Mouse (Mus musculus) left cerebral cortex, postnatal 14 days (tissue): ENCODE measurements around the gene Pi4k2a. TPM values are rescaled to one million over a fixed set of nuclear protein-coding genes. Genes with fewer than 3 reads are reported as not detected.
"Not testable (repeated sequence)": the region's sequence is repeated elsewhere in the genome, so short reads cannot be mapped to it uniquely, and the experiment has no call there.

Experiments used
- DNase-seq, 2 experiments: peaks; one replicate each; pipeline ENCODE4 v3.0.0; 2021 to 2022; ENCODE audit warnings: low spot score in 2 of 2, mixed read lengths in 1 of 2
- intact Hi-C: fragments of 180-260 bp; cut with DNase I; formaldehyde crosslinking; loops from one replicate; pipeline ENCODE4 v1.15.1; 2025
- total RNA-seq, 2 experiments: library from RNA; stranded (reverse); gene quantifications; 2 replicates each; pipeline ENCODE4 v1.2.3; 2021

Pi4k2a gene
- total RNA-seq, 2 experiments from 2014 or later, result 52.3 to 54.5 TPM

DNA sequence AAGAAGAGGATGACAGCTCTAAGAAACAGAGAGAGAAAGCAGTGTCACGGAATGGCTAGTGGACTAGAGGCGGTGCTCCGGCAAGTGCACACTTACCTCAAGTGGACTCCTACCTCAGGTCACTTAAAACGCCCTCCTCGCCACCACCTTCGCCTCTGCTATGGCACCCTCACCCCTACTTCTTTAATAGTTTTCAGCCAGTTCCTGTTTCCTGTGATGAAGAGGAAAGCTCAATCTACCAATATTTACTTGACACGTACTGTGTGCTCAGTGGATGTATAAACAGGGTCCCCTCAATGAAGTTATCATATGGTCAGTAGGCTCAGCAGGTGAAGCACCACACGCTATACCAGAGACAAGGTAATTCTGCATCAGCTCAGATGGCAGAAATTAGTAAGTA, 11.7 kb upstream of the Pi4k2a start:
- DNase-seq, result no peak
- intact Hi-C loops, result no loop called here

DNA sequence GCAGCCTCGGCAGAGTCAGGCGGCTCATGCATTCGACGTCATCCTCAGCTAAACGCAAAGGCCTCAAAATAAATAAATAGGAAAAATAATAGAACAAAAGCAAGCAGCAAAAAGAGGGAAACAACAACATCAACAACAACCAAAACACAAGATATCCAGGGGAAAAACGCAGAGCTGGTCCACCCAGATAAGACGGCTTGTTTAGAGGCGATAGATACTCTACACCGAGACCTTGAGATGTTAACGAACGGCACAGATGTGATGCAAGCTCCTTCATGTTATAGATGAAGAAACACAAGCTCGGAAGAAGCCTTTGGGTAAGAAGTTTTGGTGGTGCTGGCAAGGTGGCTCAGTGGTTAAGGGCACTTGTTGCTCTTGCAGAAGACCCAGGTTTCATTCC, 11.3 kb upstream of the Pi4k2a start:
- intact Hi-C loops, result no loop called here

DNA sequence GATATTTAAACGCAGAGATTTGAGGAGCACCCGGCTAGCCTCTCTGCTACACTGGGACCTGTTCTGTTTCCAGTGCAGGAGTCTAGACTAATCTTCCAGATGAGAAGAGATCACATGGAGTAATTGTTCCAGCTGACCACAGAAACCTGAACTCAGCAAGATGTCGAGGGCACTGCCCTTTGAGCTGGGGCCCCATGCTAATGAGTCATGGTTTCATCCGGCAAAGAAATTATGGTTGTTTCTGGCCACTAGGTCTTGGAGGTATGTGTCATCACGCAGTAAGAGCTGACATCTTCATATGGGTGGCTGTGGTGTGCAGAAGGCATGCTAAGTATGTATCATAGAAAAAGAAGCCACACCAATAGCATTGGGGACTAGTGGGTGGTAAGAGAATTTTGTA, 10.3 kb upstream of the Pi4k2a start:
- intact Hi-C loops, result no loop called here
- DNase-seq, result no peak

More for the DNA sequence above, 11.3 kb upstream of the Pi4k2a start:
- DNase-seq, result no peak

DNA sequence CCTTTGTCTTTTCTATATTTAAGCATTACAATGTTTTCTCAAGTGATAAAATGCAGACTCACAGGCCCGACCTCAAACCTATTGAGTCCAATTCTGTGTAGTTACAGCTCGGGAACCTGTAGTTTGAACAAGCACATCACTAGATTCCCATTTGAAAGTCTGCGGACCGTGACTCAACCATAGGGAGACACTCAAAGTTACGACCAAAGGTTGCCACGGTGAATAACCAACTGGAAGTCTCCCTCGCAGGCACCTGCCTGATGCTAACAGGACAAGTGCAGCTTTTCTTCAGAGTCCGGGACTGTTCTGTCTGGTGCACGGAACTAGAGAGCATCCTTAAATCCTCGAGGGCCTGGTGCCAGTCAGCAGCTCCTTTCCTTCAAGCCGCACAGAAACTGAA, 9.8 kb upstream of the Pi4k2a start:
- intact Hi-C loops, result no loop called here
- DNase-seq, result no peak

DNA sequence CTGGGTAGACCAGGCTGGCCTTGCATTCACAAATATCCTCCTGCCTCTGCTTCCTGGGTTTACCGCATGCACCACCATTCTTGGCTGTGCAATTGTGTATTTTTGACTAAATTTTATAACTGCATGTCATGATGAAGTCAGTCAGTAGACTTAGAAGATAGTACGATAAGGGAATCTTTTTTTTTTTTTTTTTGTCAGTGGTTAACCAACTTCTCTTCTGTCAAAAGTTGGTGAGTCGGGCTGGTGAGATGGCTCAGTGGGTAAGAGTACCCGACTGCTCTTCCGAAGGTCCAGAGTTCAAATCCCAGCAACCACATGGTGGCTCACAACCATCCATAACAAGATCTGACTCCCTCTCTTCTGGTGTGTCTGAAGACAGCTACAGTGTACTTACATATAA, 8.7 kb upstream of the Pi4k2a start:
- intact Hi-C loops, result not testable (repeated sequence)

DNA sequence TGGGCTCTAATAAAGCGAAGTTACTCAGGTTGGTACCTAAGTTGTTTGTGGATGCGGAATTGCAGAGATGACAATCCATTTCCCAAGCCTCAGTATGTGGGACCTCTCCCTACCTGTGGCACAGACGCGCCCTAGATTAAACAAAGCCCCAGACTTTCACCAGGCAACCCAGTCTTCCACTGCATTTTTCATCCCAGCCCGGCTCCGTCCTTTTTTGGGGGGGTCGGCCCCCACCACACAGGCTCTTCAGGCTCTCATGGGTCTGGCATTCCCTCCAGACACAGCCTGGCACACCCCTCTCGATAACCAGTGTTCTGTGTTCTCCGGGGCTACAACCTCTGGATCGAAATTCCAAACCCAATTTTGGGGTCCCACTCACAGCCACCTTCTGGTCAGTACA, 4.6 kb upstream of the Pi4k2a start:
- intact Hi-C loops, result no loop called here
- DNase-seq, result peak in 1 of 2 experiments; percentile 13

More for the DNA sequence above, 8.7 kb upstream of the Pi4k2a start:
- DNase-seq, result not testable (repeated sequence)

DNA sequence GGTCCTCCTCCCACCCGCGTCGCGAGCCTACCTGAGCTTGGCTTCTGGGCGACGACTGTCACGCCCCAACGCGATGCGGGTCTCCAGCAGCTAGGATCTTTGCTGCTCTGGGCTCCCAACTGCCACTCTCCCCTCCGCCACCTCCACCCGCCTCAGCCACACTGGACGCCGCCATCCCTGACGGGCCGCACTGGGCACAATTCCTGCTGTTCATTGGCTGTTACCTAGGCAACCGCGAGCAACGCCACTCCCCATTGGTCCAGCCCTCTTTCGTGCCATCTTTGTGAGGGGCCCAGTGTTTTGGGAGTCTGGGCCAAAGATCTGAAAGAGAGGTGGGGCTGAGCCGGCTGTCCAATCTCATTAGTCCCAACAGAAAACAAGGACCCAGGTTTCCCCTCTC, 4.1 kb upstream of the Pi4k2a start, which contains the start of gene Morn4:
Gene Morn4 (minus strand): TSS at position 192 of the 400 bp plus-strand sequence.
- intact Hi-C loops, result no loop called here
- DNase-seq, result peak; percentile 94 to 95

DNA sequence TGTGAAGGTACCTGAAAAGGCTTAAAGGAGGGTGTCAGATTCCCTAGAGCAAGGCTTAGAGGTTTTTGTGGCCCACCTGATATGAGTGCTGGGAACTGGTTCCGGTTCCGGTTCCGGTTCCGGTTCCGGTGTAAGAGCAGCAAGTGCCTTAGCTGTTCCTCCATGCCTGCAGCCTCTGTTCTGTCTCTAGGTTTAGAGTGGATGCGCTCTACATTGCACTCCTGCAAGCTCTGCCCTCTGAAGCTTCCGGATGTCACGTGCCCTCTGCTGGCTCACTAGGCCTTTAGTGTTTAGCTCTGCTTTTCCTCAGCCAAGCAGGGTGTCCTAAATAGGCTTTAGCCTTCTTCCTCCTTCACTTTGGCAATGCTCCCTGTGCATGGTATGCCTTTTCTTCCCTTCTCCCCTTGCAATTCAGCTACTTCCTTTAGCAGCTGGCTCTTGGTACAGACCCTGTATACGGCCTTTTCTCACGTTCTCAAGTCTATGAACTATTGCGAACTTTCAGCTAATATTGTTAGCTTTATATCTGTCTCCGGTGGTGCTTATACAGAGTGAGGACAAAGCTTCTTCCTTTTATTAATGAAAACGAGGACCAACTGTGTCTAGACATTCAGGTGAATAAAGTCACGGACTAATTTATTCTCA, 1.0 kb upstream of the Pi4k2a start:
- intact Hi-C loops, result no loop called here
- DNase-seq, result peak; percentile 46 to 66

DNA sequence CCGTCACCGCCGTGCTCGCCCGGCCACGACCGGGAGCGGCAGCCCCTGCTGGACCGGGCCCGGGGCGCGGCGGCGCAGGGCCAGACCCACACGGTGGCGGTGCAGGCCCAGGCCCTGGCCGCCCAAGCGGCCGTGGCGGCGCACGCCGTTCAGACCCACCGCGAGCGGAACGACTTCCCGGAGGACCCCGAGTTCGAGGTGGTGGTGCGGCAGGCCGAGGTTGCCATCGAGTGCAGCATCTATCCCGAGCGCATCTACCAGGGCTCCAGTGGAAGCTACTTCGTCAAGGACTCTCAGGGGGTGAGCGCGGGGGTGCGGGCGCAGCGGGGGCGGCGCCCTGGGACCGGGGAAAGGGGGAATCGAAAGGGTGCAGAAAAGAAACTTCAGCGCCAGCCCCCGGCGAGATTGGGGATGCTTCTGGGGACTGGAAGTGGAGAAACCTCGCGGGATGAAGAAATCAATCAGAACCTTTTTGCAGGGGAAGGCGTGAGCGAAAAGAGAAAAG, 419 bp downstream of the Pi4k2a start:
- intact Hi-C loops, result loop anchor here (2.0 to 5.0 kb wide), 2 partner anchors 38 to 77 kb away; partner anchors contain the start of gene Avpi1
- DNase-seq, result peak; percentile 24 to 26

DNA sequence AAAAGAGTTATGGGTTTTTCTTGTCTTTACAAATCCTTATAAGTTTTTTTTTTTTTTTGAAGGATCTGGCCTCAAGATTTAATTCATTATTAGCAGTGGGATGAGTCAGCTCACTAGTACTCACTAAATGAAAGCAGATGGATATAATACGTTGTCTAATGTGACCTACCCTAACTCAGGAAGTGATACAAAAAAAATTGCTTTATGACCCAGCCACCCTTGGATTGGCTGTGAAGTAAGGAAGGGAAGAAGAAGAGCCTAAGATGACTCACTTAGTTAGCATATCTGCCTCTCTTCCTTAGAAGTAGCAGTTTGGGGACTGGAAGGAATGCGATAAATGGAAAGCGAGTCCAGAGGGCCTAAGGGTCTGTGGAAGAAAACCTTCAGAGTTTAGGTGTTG, 9.1 kb downstream of the Pi4k2a start:
- intact Hi-C loops, result no loop called here
- DNase-seq, result no peak

DNA sequence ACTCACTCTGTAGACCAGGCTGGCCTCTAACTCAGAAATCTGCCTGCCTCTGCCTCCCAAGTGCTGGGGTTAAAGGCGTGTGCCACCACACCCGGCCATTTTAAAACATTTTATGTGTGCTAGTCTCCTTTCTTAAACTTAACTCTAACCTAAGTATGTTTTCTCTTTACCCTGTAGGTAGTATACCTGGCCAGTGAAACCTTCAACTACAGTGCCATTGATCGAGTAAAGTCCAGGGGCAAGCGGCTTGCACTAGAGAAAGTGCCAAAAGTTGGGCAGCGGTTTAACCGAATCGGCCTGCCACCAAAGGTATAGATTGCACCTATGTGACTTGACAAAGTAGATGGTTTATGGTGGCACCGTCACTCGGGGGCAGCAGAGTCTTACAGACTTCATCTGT, 14.4 kb downstream of the Pi4k2a start:
- intact Hi-C loops, result no loop called here
- DNase-seq, result no peak

DNA sequence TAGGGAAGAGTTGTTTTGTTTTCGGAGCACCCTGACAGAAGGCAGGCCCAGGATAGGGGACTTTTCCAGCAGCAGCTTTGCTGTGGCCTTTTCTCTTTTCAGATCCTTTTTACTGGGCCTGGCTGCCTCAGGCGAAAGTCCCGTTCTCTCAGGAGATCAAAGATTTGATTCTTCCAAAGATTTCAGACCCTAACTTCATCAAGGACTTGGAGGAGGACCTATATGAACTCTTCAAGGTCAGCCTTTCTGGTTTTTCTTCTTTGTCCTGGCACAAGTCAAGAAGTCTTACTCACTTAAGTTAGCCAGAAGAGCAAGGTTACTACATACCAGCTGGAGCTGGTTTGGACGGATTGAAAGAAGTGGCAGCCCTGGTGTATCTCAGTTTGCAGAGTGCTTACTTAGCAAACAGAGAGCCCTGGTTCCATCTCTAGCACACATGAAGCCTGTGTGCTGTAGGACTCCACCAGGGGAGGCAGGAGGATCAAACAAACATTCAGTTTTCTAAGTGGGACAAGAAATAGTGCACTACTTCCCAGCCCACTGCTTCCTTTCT, 25.6 kb downstream of the Pi4k2a start:
- intact Hi-C loops, result no loop called here
- DNase-seq, result no peak

DNA sequence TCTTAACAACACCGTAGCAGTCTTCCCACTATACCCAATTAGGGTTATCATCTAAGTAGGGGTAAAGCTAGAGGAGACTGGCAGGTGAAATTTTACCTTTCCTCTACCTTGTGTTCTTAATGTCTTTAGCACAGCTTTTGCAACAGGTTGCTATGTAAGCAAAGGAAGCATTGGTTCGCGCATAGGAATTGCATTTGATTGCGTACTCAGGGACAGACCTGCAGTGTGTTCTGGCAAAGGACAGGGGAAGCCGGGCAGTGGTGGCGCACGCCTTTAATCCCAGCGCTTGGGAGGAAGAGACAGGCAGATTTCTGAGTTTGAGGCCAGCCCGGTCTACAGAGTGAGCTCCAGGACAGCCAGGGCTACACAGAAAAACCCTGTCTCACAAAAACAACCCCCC, 27.9 kb downstream of the Pi4k2a start:
- DNase-seq, result no peak
- intact Hi-C loops, result no loop called here

DNA sequence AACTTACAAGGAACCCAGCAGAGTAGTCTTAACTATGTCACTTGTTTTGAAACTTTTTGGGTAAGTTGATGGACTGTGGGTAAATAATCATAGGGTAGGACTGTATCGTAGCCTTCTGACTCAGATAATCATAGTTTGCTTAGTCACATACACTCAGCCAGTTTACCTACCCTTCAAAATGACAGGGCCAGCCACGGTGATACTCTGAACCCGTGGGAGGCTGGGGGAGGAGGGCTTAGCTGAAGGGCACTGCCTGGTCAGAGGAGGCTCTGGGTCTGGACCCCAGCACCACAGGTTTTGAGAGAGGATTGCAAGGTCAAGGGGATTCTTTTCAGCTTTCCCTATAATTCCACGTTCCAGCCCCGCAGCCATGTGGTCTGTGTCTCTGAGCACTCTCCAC, 28.3 kb downstream of the Pi4k2a start:
- no peak for DNase-seq
- intact Hi-C loops, result no loop called here

DNA sequence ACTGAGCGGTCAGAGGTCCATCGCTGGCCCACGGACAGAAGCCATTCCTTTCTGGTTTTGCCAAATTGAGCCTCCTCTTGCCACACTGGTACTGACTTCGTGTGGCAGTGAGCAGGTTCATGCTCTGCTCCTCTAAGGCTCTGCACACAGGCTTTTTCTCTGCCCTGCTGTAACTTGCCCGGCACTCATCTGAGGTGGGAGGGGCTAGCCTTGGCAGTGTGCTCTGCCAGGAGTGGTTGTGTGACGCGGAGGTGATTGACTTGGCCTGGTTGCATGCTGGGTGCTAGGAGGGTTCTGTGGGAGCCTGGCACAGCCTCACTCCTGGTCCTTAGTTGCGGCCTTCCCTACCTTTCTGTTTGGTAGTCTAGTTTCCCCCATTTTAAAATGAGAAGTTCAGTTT, 30.2 kb downstream of the Pi4k2a start:
- no peak for DNase-seq
- intact Hi-C loops, result no loop called here

DNA sequence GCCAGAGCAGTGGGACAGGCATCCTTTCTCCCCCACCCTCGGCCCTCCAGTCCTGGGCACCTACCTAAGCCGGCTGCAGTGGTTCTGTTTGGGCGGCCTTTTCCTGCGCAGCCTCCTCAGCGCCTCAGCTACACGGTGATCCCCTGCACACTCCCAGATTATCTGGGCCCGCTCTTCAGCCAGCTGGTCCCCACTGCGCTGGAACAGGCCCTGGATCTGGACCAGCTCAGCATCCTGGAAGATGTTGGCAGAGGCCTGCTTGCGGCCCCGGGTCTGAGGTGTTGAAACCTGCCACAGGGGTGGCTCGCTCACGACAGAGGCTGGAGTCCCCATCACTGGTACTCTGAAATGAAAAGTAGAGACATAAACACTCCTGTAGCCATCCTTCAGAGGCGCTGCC, 34.4 kb downstream of the Pi4k2a start:
- intact Hi-C loops, result no loop called here
- DNase-seq, result no peak

DNA sequence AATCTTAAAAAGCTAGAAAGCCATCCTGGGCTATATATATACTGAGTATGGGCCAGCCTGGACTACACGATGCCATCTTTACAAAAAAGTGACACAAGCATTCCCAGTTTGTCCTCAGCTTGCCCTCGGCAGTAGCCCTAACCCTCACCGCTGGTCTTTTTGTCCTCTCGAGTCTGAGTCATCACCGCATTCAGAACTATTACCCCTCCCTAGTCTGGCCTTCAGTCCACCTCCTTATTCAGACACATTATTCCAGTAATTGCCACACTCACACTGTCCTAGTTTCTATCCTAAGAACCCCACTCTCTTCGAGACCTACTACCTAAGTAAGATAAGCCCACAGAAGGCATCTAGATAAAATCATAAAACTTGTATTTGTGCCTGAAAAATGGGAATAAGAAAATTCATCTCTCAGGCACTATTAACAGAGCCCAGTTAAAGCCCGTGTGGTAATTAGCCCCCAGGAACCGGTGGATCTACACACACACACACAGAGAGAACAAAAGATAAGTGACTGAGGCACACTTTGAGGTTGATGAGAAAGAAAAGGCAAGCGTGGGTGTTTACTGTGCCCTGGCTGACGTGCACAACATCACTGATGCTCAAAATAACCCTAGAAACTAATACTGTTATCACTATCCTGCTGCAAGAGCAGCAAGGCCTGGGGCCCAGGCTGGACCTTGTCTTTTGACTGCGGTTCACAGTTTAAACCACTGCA, 35.4 kb downstream of the Pi4k2a start:
- intact Hi-C loops, result no loop called here
- DNase-seq, result no peak

DNA sequence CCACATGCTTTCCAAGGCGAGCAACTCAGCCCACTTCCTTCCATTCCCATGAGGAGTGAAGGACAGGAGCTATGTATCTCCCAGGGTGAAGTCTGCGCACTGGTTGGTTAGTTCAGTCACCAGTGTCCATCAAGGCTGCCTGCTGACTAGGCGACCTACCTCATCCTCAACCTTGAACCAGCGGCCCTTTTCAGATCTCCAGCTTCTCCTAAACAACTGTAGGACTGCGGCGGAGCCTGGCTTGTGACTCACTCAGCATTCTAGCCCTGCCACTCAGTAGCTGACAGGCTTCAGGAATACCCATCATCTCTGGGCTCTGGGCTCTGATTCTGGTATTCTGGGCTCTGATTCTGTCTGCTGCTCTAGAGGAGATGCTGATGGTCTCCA, 35.9 kb downstream of the Pi4k2a start:
- no peak for DNase-seq
- intact Hi-C loops, result no loop called here

DNA sequence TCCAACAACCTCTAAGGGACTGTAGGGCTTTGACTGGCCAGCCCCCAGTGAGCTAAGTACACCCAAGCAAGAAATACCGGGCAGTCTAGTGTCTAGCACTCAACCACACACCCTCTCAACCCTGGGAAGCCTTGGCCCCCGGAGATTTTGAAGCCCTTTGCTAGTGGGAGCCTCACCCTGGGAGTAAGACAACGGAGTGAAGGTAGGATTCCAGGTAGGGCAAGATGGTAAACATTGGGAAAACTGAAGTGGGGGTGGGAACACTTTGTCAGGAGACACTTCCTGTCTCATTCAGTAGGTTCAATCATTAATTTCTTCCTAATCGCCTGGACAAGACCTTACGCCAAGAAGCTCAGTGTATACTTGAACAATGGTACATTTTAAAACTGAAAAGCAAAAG, 36.8 kb downstream of the Pi4k2a start:
- intact Hi-C loops, result no loop called here
- DNase-seq, result no peak

DNA sequence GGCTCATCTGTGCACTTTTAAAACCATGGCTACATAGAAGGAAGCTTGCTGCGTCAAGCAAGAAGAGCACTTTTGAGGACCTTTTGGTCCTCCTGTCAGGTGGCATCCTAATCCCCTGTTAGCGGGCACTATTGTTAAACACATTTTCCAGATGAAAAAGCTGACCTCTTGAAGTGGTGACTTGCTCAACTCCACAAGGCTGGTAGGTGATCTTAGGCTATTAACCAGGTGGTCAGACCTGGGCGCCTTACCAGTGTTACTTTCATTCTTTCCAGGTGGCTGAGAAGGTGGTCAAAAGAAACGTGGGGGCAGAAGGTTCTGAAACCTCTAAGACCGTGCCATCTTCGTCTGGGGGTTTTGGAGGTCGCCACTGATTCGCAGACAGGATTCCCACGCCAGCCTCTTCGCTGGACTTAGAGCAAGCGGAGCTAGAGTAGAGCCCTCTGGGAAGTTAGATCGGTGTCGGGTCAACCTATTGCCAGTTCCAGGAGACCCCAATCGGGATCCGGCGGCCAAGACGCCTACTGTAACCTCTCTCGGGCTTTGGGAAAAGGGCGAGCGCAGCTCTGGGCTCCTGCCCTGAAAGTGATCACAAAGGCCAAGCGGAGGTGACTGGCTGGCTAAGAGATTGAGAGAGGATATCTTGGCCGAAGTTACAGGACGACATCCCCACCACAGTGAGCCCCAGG, 37.9 kb downstream of the Pi4k2a start:
- no peak for DNase-seq

More for the DNA sequence above, 37.9 kb downstream of the Pi4k2a start:
- intact Hi-C loops, result loop anchor here (2.0 kb wide), 1 partner anchor 37 kb away; the partner anchor contains the start of gene Pi4k2a
